Mouse (Mus musculus): ENCODE data around the gene Taf3. TPM values are rescaled to one million over a fixed set of nuclear protein-coding genes. Genes with fewer than 3 reads are reported as not detected.
A peak's percentile ranks its signal among the peaks of the same experiment; 100 is the strongest.

Gene Taf3
- total and polyA plus RNA-seq, 3 experiments = 5.5 to 30.8 (median 20.8) TPM

- H3K36me3 ChIP-seq (replicated peaks) = peaks cover 40% of the 10 kb centered on the region
- peaks cover 26% of the 10 kb centered on the region for H3K27me3 ChIP-seq (ENCODE audit: insufficient read depth, low read length)
- no peak for ATAC-seq (ENCODE audit: extremely low read depth, insufficient number of reproducible peaks, low FRiP score, poor library complexity, severe bottlenecking)
- no peak for TF ChIP-seq POLR2AphosphoS5 (IDR thresholded peaks at IDR 0.05; ENCODE audit: insufficient replicate concordance, low read depth, low read length)
- TF ChIP-seq TAL1 (conservative IDR thresholded peaks at IDR 0.05; ENCODE audit: low read depth, low read length) = no peak
- TF ChIP-seq CTCF (IDR thresholded peaks at IDR 0.05; ENCODE audit: low read depth, low read length) = no peak
- TF ChIP-seq GATA1 (IDR thresholded peaks at IDR 0.05; ENCODE audit: borderline replicate concordance, low read length) = no peak
- no peak for TF ChIP-seq GATA2 (IDR thresholded peaks at IDR 0.05; ENCODE audit: borderline replicate concordance, low read depth, low read length)
- no peaks in the 10 kb centered on the region for H3K9me3 ChIP-seq (replicated peaks)
- peak overlapping the region; percentile 64; the same call in 1 of the 2 replicates for H3K4me3 ChIP-seq (ENCODE audit: low read depth, low read length)
- DNase-seq (ENCODE audit: low spot score) = no peak
- H3K4me1 ChIP-seq (ENCODE audit: insufficient read depth, low read depth, low read length) = peaks cover 55% of the 10 kb centered on the region
These were observed 171.6 kb downstream of the Taf3 start for GRCm38 (mm10) chr2:9876621-9877325.

DNA sequence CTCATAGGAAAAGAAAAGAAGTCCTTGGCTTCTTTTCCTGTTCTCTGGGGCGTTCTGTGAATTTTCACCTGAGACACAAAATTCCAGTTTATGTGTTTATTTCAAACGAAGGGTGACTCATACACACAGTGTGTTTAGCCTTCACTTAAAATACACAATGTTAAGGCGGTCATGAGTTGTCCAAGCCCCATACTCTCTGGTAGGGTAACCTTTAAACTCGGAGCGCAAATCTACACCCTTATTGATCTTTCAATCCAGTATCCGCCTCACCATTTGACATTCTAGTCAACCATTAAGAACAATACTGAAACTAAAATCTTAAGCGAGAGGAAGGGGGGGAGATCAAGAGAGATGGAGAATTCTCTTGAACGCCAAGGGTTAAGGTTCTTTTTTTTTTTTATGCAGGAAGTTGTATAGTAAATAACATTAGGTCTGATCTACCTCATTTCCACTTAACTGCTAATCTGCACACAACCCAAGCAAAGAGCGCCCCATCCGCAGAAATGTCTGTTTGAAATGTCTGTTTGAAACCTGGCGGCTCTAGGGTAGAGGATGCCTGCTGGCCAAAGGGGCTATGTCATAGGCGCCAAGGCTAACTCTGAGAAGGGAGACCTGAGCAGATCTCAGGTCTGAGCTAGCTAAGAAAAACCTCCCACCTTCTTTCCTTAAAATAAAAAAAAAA lies 172.6 kb downstream of the Taf3 start:
- peaks cover 43% of the 10 kb centered on the region for H3K36me3 ChIP-seq (replicated peaks)
- no peak overlapping the region for H3K4me3 ChIP-seq (ENCODE audit: low read depth, low read length)
- ATAC-seq (ENCODE audit: extremely low read depth, insufficient number of reproducible peaks, low FRiP score, poor library complexity, severe bottlenecking) (no peak), DNase-seq (ENCODE audit: low spot score) (no peak)
- TF ChIP-seq GATA2 (IDR thresholded peaks at IDR 0.05; ENCODE audit: borderline replicate concordance, low read depth, low read length) (no peak), TAL1 (conservative IDR thresholded peaks at IDR 0.05; ENCODE audit: low read depth, low read length) (no peak), CTCF (IDR thresholded peaks at IDR 0.05; ENCODE audit: low read depth, low read length) (no peak), POLR2AphosphoS5 (IDR thresholded peaks at IDR 0.05; ENCODE audit: insufficient replicate concordance, low read depth, low read length) (no peak), GATA1 (IDR thresholded peaks at IDR 0.05; ENCODE audit: borderline replicate concordance, low read length) (no peak)
- H3K27me3 ChIP-seq (ENCODE audit: insufficient read depth, low read length) = peaks cover 16% of the 10 kb centered on the region
- H3K4me1 ChIP-seq (ENCODE audit: insufficient read depth, low read depth, low read length) = peaks cover 53% of the 10 kb centered on the region
- no peaks in the 10 kb centered on the region for H3K9me3 ChIP-seq (replicated peaks)

DNA sequence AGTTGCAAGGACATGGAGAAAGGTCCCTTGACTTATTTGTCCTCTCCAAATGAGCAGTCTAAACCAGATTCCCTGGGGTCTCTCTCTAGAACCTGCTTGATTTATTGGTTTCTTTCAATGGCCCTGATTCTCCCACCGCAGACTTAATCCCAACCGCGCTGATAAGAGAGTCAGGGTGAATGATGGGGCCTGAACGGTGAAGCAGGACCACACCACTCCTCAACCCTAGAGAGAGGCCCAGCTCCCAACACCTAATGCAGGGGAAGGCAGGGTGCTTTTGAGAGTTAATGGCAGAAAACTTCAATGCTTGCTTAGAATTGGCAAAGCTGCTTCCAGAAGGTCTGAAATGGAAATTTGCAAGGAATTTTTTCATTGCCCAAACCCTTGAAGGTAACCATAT lies 173.2 kb downstream of the Taf3 start:
- peaks cover 44% of the 10 kb centered on the region for H3K36me3 ChIP-seq (replicated peaks)
- H3K27me3 ChIP-seq (ENCODE audit: insufficient read depth, low read length) = peaks cover 15% of the 10 kb centered on the region
- ATAC-seq (ENCODE audit: extremely low read depth, insufficient number of reproducible peaks, low FRiP score, poor library complexity, severe bottlenecking) (no peak), DNase-seq (ENCODE audit: low spot score) (no peak)
- H3K4me1 ChIP-seq (ENCODE audit: insufficient read depth, low read depth, low read length) = peaks cover 51% of the 10 kb centered on the region
- no peaks in the 10 kb centered on the region for H3K9me3 ChIP-seq (replicated peaks)
- TF ChIP-seq CTCF (IDR thresholded peaks at IDR 0.05; ENCODE audit: low read depth, low read length) = no peak
- no peak for TF ChIP-seq GATA2 (IDR thresholded peaks at IDR 0.05; ENCODE audit: borderline replicate concordance, low read depth, low read length)
- no peak for TF ChIP-seq POLR2AphosphoS5 (IDR thresholded peaks at IDR 0.05; ENCODE audit: insufficient replicate concordance, low read depth, low read length)
- TF ChIP-seq GATA1 (IDR thresholded peaks at IDR 0.05; ENCODE audit: borderline replicate concordance, low read length) = no peak
- TF ChIP-seq TAL1 (conservative IDR thresholded peaks at IDR 0.05; ENCODE audit: low read depth, low read length) = no peak
- no peak overlapping the region for H3K4me3 ChIP-seq (ENCODE audit: low read depth, low read length)

DNA sequence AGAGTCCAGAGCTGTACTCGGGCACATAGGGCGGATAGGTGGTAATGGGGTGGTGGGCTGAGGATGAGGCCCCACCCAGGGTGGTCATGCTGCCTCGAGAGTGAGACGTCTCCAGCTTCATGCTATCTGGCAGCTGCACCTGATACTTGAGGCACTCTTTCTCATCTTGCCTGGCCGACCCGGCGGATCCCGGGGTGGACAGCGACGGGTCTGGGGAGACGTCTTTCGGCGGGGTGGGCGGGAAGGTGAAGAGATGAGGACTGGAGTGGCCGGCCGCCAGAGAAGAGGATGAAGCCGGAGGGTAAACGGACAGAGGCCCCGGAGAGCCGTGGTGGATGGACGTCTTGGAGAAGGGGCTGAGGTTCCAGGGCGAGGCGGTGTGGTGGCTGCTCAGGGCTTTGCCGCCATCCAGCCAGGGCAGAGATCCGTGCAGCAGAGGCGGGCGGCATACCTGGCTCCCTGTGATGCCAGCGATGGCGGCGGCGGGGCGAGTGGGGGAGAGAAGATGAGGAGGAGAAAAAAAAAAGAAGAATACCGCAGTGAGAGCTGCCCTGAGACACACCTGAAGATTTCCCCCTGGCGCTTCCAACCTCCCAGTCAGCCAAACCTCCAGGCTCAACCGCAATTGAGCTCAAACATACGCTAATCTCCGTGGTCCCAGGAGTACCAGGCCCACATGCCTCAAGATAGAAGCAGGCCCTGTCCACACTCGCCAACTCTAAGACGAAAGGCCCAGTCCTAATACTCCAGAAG lies 173.8 kb downstream of the Taf3 start:
- Histone ChIP-seq H3K4me1 (ENCODE audit: insufficient read depth, low read depth, low read length) (peaks cover 50% of the 10 kb centered on the region), H3K27me3 (ENCODE audit: insufficient read depth, low read length) (peaks cover 15% of the 10 kb centered on the region), H3K4me3 (ENCODE audit: low read depth, low read length) (no peak overlapping the region), H3K9me3 (replicated peaks) (no peaks in the 10 kb centered on the region), H3K36me3 (replicated peaks) (peaks cover 45% of the 10 kb centered on the region)
- ATAC-seq (ENCODE audit: extremely low read depth, insufficient number of reproducible peaks, low FRiP score, poor library complexity, severe bottlenecking) (no peak), DNase-seq (ENCODE audit: low spot score) (no peak)
- no peak for TF ChIP-seq TAL1 (conservative IDR thresholded peaks at IDR 0.05; ENCODE audit: low read depth, low read length)
- TF ChIP-seq CTCF (IDR thresholded peaks at IDR 0.05; ENCODE audit: low read depth, low read length) = no peak
- TF ChIP-seq GATA2 (IDR thresholded peaks at IDR 0.05; ENCODE audit: borderline replicate concordance, low read depth, low read length) = no peak
- no peak for TF ChIP-seq GATA1 (IDR thresholded peaks at IDR 0.05; ENCODE audit: borderline replicate concordance, low read length)
- no peak for TF ChIP-seq POLR2AphosphoS5 (IDR thresholded peaks at IDR 0.05; ENCODE audit: insufficient replicate concordance, low read depth, low read length)

- Histone ChIP-seq H3K4me3 (ENCODE audit: low read depth, low read length) (no peak overlapping the region), H3K36me3 (replicated peaks) (peaks cover 48% of the 10 kb centered on the region), H3K4me1 (ENCODE audit: insufficient read depth, low read depth, low read length) (peaks cover 47% of the 10 kb centered on the region), H3K9me3 (replicated peaks) (no peaks in the 10 kb centered on the region), H3K27me3 (ENCODE audit: insufficient read depth, low read length) (peaks cover 15% of the 10 kb centered on the region)
- no peak for ATAC-seq (ENCODE audit: extremely low read depth, insufficient number of reproducible peaks, low FRiP score, poor library complexity, severe bottlenecking)
- TF ChIP-seq GATA1 (IDR thresholded peaks at IDR 0.05; ENCODE audit: borderline replicate concordance, low read length) = no peak
- TF ChIP-seq GATA2 (IDR thresholded peaks at IDR 0.05; ENCODE audit: borderline replicate concordance, low read depth, low read length) = no peak
- DNase-seq (ENCODE audit: low spot score) = no peak
These were observed 174.6 kb downstream of the Taf3 start for GRCm38 (mm10) chr2:9873757-9874156.

GRCm38 (mm10) chr2:9872682-9873081 lies 175.7 kb downstream of the Taf3 start:
- Histone ChIP-seq H3K27me3 (ENCODE audit: insufficient read depth, low read length) (peaks cover 11% of the 10 kb centered on the region), H3K4me3 (ENCODE audit: low read depth, low read length) (no peak overlapping the region), H3K36me3 (replicated peaks) (peaks cover 55% of the 10 kb centered on the region), H3K9me3 (replicated peaks) (no peaks in the 10 kb centered on the region), H3K4me1 (ENCODE audit: insufficient read depth, low read depth, low read length) (peaks cover 42% of the 10 kb centered on the region)
- no peak for ATAC-seq (ENCODE audit: extremely low read depth, insufficient number of reproducible peaks, low FRiP score, poor library complexity, severe bottlenecking)
- DNase-seq (ENCODE audit: low spot score) = no peak
- no peak for TF ChIP-seq TAL1 (conservative IDR thresholded peaks at IDR 0.05; ENCODE audit: low read depth, low read length)
- TF ChIP-seq CTCF (IDR thresholded peaks at IDR 0.05; ENCODE audit: low read depth, low read length) = no peak
- TF ChIP-seq GATA1 (IDR thresholded peaks at IDR 0.05; ENCODE audit: borderline replicate concordance, low read length) = no peak
- no peak for TF ChIP-seq GATA2 (IDR thresholded peaks at IDR 0.05; ENCODE audit: borderline replicate concordance, low read depth, low read length)
- no peak for TF ChIP-seq POLR2AphosphoS5 (IDR thresholded peaks at IDR 0.05; ENCODE audit: insufficient replicate concordance, low read depth, low read length)

All from G1E (cell line).